Mouse (Mus musculus): ENCODE measurements around the gene Psip1. TPM values are rescaled to one million over a fixed set of nuclear protein-coding genes. Genes with fewer than 3 reads are reported as not detected.
"Not testable (repeated sequence)": the region's sequence is repeated elsewhere in the genome, so short reads cannot be mapped to it uniquely, and the experiment has no call there.

Gene Psip1
- total RNA-seq (2021): 100 to 1,000 TPM; 191 to 194 TPM

- peak; percentile 87 to 90 for DNase-seq (ENCODE audit: low spot score in 2 of 2)
- intact Hi-C loops (cut with DNase I): loop anchor here (1.0 to 2.0 kb wide), 2 partner anchors 39 to 84 kb away; partner anchors contain the start of gene Ccdc171
Measured at GRCm38 (mm10) chr4:83486117-83486901, at the start of gene Psip1. TSS of gene Psip1 (minus strand) at chr4:83486459.

GRCm38 (mm10) chr4:83534024-83534423 is 47.8 kb upstream of the Psip1 start:
- intact Hi-C loops (cut with DNase I): no loop called here
- no peak for DNase-seq (ENCODE audit: low spot score in 2 of 2)

- DNase-seq (ENCODE audit: low spot score in 2 of 2): no peak
- intact Hi-C loops (cut with DNase I): no loop called here
Measured at GRCm38 (mm10) chr4:83533168-83533911, 47.1 kb upstream of the Psip1 start.

- DNase-seq (ENCODE audit: low spot score in 2 of 2); intact Hi-C loops (cut with DNase I): not testable (repeated sequence)
Measured at GRCm38 (mm10) chr4:83530060-83530459, 43.8 kb upstream of the Psip1 start.

- intact Hi-C loops (cut with DNase I): no loop called here
- no peak for DNase-seq (ENCODE audit: low spot score in 2 of 2)
Measured at GRCm38 (mm10) chr4:83527921-83528320, 41.7 kb upstream of the Psip1 start.

GRCm38 (mm10) chr4:83526988-83527334 is 40.7 kb upstream of the Psip1 start:
- no peak for DNase-seq (ENCODE audit: low spot score in 2 of 2)
- intact Hi-C loops (cut with DNase I): no loop called here

GRCm38 (mm10) chr4:83526270-83526987 is 40.2 kb upstream of the Psip1 start:
- intact Hi-C loops (cut with DNase I): no loop called here
- no peak for DNase-seq (ENCODE audit: low spot score in 2 of 2)

- peak; percentile 26 to 43 for DNase-seq (ENCODE audit: low spot score in 2 of 2)
- intact Hi-C loops (cut with DNase I): loop anchor here (1.0 to 2.0 kb wide), 2 partner anchors 39 to 109 kb away; partner anchors contain the start of genes Psip1 and Snapc3
Measured at GRCm38 (mm10) chr4:83525690-83526055, 39.4 kb upstream of the Psip1 start.

GRCm38 (mm10) chr4:83524843-83525689 is 38.8 kb upstream of the Psip1 start, which contains the start of gene Ccdc171:
TSS of gene Ccdc171 (plus strand) at chr4:83525545.
- intact Hi-C loops (cut with DNase I): loop anchor here (1.0 to 2.0 kb wide), 2 partner anchors 39 to 108 kb away; partner anchors contain the start of genes Psip1 and Snapc3
- peak; percentile 94 for DNase-seq (ENCODE audit: low spot score in 2 of 2)

GRCm38 (mm10) chr4:83524456-83524842 is 38.2 kb upstream of the Psip1 start:
- DNase-seq (ENCODE audit: low spot score in 2 of 2): no peak
- intact Hi-C loops (cut with DNase I): loop anchor here (2.0 kb wide), 1 partner anchor 108 kb away; the partner anchor contains the start of gene Snapc3

GRCm38 (mm10) chr4:83522066-83522465 is 35.8 kb upstream of the Psip1 start:
- no peak for DNase-seq (ENCODE audit: low spot score in 2 of 2)
- intact Hi-C loops (cut with DNase I): no loop called here

- DNase-seq (ENCODE audit: low spot score in 2 of 2): no peak
- intact Hi-C loops (cut with DNase I): no loop called here
Measured at GRCm38 (mm10) chr4:83520308-83520707, 34.0 kb upstream of the Psip1 start.

- intact Hi-C loops (cut with DNase I): no loop called here
- DNase-seq (ENCODE audit: low spot score in 2 of 2): no peak
Measured at GRCm38 (mm10) chr4:83519807-83520206, 33.5 kb upstream of the Psip1 start.

- intact Hi-C loops (cut with DNase I): no loop called here
- no peak for DNase-seq (ENCODE audit: low spot score in 2 of 2)
Measured at GRCm38 (mm10) chr4:83519148-83519547, 32.9 kb upstream of the Psip1 start.

GRCm38 (mm10) chr4:83516144-83516543 is 29.9 kb upstream of the Psip1 start:
- DNase-seq (ENCODE audit: low spot score in 2 of 2); intact Hi-C loops (cut with DNase I): not testable (repeated sequence)

- intact Hi-C loops (cut with DNase I): no loop called here
- peak in 1 of 2 experiments; percentile 35 for DNase-seq (ENCODE audit: low spot score in 2 of 2)
Measured at GRCm38 (mm10) chr4:83514976-83515669, 28.9 kb upstream of the Psip1 start.

GRCm38 (mm10) chr4:83514183-83514582 is 27.9 kb upstream of the Psip1 start:
- DNase-seq (ENCODE audit: low spot score in 2 of 2): no peak
- intact Hi-C loops (cut with DNase I): no loop called here

- DNase-seq (ENCODE audit: low spot score in 2 of 2): no peak
- intact Hi-C loops (cut with DNase I): no loop called here
Measured at GRCm38 (mm10) chr4:83512644-83513043, 26.4 kb upstream of the Psip1 start.

- intact Hi-C loops (cut with DNase I): no loop called here
- DNase-seq (ENCODE audit: low spot score in 2 of 2): no peak
Measured at GRCm38 (mm10) chr4:83512217-83512616, 26.0 kb upstream of the Psip1 start.
